Mouse (Mus musculus) ES-E14 (cell line): ENCODE measurements around the gene Fam171a2.

Experiments
- CHD2 ChIP-seq: IDR thresholded peaks from 2 replicates; pipeline ENCODE4 v1.6.1; 2014; ENCODE audit warnings: mild to moderate bottlenecking, low read depth, low read length, inconsistent platforms
- HCFC1 ChIP-seq: IDR thresholded peaks from 2 replicates; pipeline ENCODE4 v1.6.1; 2012; ENCODE audit warnings: low read length, inconsistent platforms, borderline replicate concordance; ENCODE audit not compliant: insufficient read depth
- ZC3H11A ChIP-seq: IDR thresholded peaks from 2 replicates; pipeline ENCODE4 v1.6.1; 2012; ENCODE audit warnings: low read depth, mild to moderate bottlenecking, inconsistent platforms, low read length, borderline replicate concordance
- ZNF384 ChIP-seq: IDR thresholded peaks from 2 replicates; pipeline ENCODE4 v1.6.1; 2012; ENCODE audit warnings: low read depth, low read length, inconsistent platforms

DNA sequence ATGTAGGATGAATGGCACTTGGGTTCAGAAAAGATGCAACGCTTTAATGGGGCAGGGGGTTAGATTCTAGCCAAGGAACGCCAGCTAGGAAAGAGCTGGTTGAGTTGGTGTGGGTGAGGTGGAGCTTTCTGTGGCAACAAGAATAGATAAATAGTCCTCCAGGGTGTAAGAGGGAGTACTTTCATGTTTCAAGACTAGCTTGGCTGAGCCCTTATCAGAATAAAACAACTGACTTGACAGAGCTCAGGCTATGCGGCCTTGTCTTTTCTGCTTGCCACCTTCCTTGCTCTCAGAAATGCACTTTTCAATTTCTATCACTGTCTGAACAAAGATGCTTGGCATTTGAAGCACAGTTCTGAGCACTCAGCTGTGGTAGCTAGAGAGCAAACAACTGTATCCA, 27.5 kb upstream of the Fam171a2 start:
- TF ChIP-seq ZC3H11A = no peak
- no peak for TF ChIP-seq HCFC1
- TF ChIP-seq ZNF384 = no peak
- TF ChIP-seq CHD2 = no peak
